Mouse (Mus musculus): ENCODE measurements around the gene H2al2a. TPM values are rescaled to one million over a fixed set of nuclear protein-coding genes. Genes with fewer than 3 reads are reported as not detected.

H2al2a gene
- polyA plus RNA-seq (2015; fragmentation: Nextera tagmentation; extraction: Ambion mirVana) = not detected in 2 replicates

GRCm38 (mm10) chr2:17996858-17997257 lies at the start of gene H2al2a:
TSS of gene H2al2a (minus strand) at chr2:17996958.
- no peaks in the 10 kb centered on the region for H3K27me3 ChIP-seq
- H3K4me3 ChIP-seq = no peak within 1 kb of the TSS
- no peak within 1 kb of the TSS for H3K9ac ChIP-seq
- H3K27ac ChIP-seq = no peak within 1 kb of the TSS
- H3K4me1 ChIP-seq = no peaks in the 10 kb centered on the region
- H3K36me3 ChIP-seq = no peaks in the 10 kb centered on the region
- no peaks in the 10 kb centered on the region for H3K9me3 ChIP-seq
- ATAC-seq (ENCODE audit: borderline replicate concordance, extremely low read depth, low FRiP score, low TSS enrichment) = no peak
- H3K4me2 ChIP-seq = no peak within 1 kb of the TSS

- Histone ChIP-seq H3K36me3 (no peaks in the 10 kb centered on the region), H3K9ac (peak overlapping the region; percentile 98), H3K27ac (peak overlapping the region; percentile 97), H3K4me1 (peaks cover 47% of the 10 kb centered on the region), H3K4me3 (peak overlapping the region; percentile 76), H3K9me3 (no peaks in the 10 kb centered on the region), H3K4me2 (peak overlapping the region; percentile 67), H3K27me3 (no peaks in the 10 kb centered on the region)
- WGBS = under 1% methylated on average over 4 of the region's 4 CpGs
- no peak for ATAC-seq (ENCODE audit: borderline replicate concordance, extremely low read depth, low FRiP score, low TSS enrichment)
Observed at GRCm38 (mm10) chr2:18046186-18046585, 49.4 kb upstream of the H2al2a start.

GRCm38 (mm10) chr2:18045781-18046181 lies 49.0 kb upstream of the H2al2a start:
- 11% methylated on average over 6 of the region's 6 CpGs for WGBS
- peaks cover 51% of the 10 kb centered on the region for H3K4me1 ChIP-seq
- H3K27ac ChIP-seq = peak overlapping the region; percentile 97

GRCm38 (mm10) chr2:18045143-18045780 lies 48.5 kb upstream of the H2al2a start:
- H3K4me2 ChIP-seq = peak overlapping the region; percentile 67
- 8% methylated on average over 7 of the region's 7 CpGs for WGBS
- peak overlapping the region; percentile 98 for H3K9ac ChIP-seq
- H3K27ac ChIP-seq = peak overlapping the region; percentile 97
- H3K9me3 ChIP-seq = no peaks in the 10 kb centered on the region
- ATAC-seq (ENCODE audit: borderline replicate concordance, extremely low read depth, low FRiP score, low TSS enrichment) = no peak
- no peaks in the 10 kb centered on the region for H3K36me3 ChIP-seq
- peak overlapping the region; percentile 76 for H3K4me3 ChIP-seq
- no peaks in the 10 kb centered on the region for H3K27me3 ChIP-seq
- peaks cover 53% of the 10 kb centered on the region for H3K4me1 ChIP-seq

More at GRCm38 (mm10) chr2:18045781-18046181, 49.0 kb upstream of the H2al2a start:
- peak overlapping the region; percentile 98 for H3K9ac ChIP-seq
- H3K27me3 ChIP-seq = no peaks in the 10 kb centered on the region
- no peak for ATAC-seq (ENCODE audit: borderline replicate concordance, extremely low read depth, low FRiP score, low TSS enrichment)
- no peaks in the 10 kb centered on the region for H3K36me3 ChIP-seq
- H3K4me2 ChIP-seq = peak overlapping the region; percentile 67
- peak overlapping the region; percentile 76 for H3K4me3 ChIP-seq
- H3K9me3 ChIP-seq = no peaks in the 10 kb centered on the region

- H3K4me3 ChIP-seq = peak overlapping the region; percentile 7; the same call in 1 of the 2 replicates
- WGBS = 19% methylated on average over 14 of the region's 14 CpGs
Observed at GRCm38 (mm10) chr2:18041199-18041885, 44.6 kb upstream of the H2al2a start.

GRCm38 (mm10) chr2:18040347-18041160 lies 43.8 kb upstream of the H2al2a start:
- Histone ChIP-seq H3K9me3 (no peaks in the 10 kb centered on the region), H3K27ac (peak overlapping the region; percentile 34; the same call in 1 of the 2 replicates), H3K27me3 (no peaks in the 10 kb centered on the region), H3K4me2 (peak overlapping the region; percentile 53), H3K9ac (no peak overlapping the region), H3K36me3 (no peaks in the 10 kb centered on the region), H3K4me1 (peaks cover 57% of the 10 kb centered on the region), H3K4me3 (no peak overlapping the region)
- WGBS = 45% methylated on average over 27 of the region's 27 CpGs
- no peak for ATAC-seq (ENCODE audit: borderline replicate concordance, extremely low read depth, low FRiP score, low TSS enrichment)

More at GRCm38 (mm10) chr2:18041199-18041885, 44.6 kb upstream of the H2al2a start:
- peak overlapping the region; percentile 34; the same call in 1 of the 2 replicates for H3K27ac ChIP-seq
- no peaks in the 10 kb centered on the region for H3K27me3 ChIP-seq
- ATAC-seq (ENCODE audit: borderline replicate concordance, extremely low read depth, low FRiP score, low TSS enrichment) = peak; percentile 74; the same call in 1 of the 2 replicates
- no peaks in the 10 kb centered on the region for H3K9me3 ChIP-seq
- no peaks in the 10 kb centered on the region for H3K36me3 ChIP-seq
- peak overlapping the region; percentile 38 for H3K4me2 ChIP-seq
- H3K4me1 ChIP-seq = peaks cover 57% of the 10 kb centered on the region
- H3K9ac ChIP-seq = peak overlapping the region; percentile 35; the same call in 1 of the 2 replicates

GRCm38 (mm10) chr2:18039566-18040290 lies 43.0 kb upstream of the H2al2a start:
- WGBS = 12% methylated on average over 46 of the region's 46 CpGs
- Histone ChIP-seq H3K4me3 (peak overlapping the region; percentile 12), H3K4me1 (peaks cover 56% of the 10 kb centered on the region), H3K27ac (peak overlapping the region; percentile 61), H3K9ac (peak overlapping the region; percentile 50), H3K9me3 (no peaks in the 10 kb centered on the region), H3K4me2 (peak overlapping the region; percentile 53), H3K36me3 (no peaks in the 10 kb centered on the region), H3K27me3 (no peaks in the 10 kb centered on the region)
- peak; percentile 72 for ATAC-seq (ENCODE audit: borderline replicate concordance, extremely low read depth, low FRiP score, low TSS enrichment)

- H3K9me3 ChIP-seq = no peaks in the 10 kb centered on the region
- H3K36me3 ChIP-seq = no peaks in the 10 kb centered on the region
- no peak overlapping the region for H3K4me3 ChIP-seq
- H3K4me1 ChIP-seq = peaks cover 48% of the 10 kb centered on the region
- no peak overlapping the region for H3K27ac ChIP-seq
- ATAC-seq (ENCODE audit: borderline replicate concordance, extremely low read depth, low FRiP score, low TSS enrichment) = no peak
- no peaks in the 10 kb centered on the region for H3K27me3 ChIP-seq
- no peak overlapping the region for H3K9ac ChIP-seq
- H3K4me2 ChIP-seq = no peak overlapping the region
- 71% methylated on average over 10 of the region's 10 CpGs for WGBS
Observed at GRCm38 (mm10) chr2:18038895-18039371, 42.2 kb upstream of the H2al2a start.

- Histone ChIP-seq H3K27me3 (no peaks in the 10 kb centered on the region), H3K4me2 (no peak overlapping the region), H3K9ac (no peak overlapping the region), H3K4me1 (peaks cover 44% of the 10 kb centered on the region), H3K27ac (no peak overlapping the region), H3K9me3 (no peaks in the 10 kb centered on the region), H3K36me3 (no peaks in the 10 kb centered on the region), H3K4me3 (no peak overlapping the region)
- no peak for ATAC-seq (ENCODE audit: borderline replicate concordance, extremely low read depth, low FRiP score, low TSS enrichment)
- WGBS = 68% methylated on average over 3 of the region's 3 CpGs
Observed at GRCm38 (mm10) chr2:18038141-18038752, 41.5 kb upstream of the H2al2a start.

GRCm38 (mm10) chr2:18037491-18037890 lies 40.7 kb upstream of the H2al2a start, which contains the start of gene A930004D18Rik:
TSS of gene A930004D18Rik (minus strand) at chr2:18037737.
- Histone ChIP-seq H3K27me3 (no peaks in the 10 kb centered on the region), H3K36me3 (no peaks in the 10 kb centered on the region), H3K4me1 (peaks cover 37% of the 10 kb centered on the region), H3K4me3 (no peak within 1 kb of the TSS), H3K9ac (no peak within 1 kb of the TSS), H3K27ac (no peak within 1 kb of the TSS), H3K9me3 (no peaks in the 10 kb centered on the region), H3K4me2 (no peak within 1 kb of the TSS)
- no peak for ATAC-seq (ENCODE audit: borderline replicate concordance, extremely low read depth, low FRiP score, low TSS enrichment)
- WGBS = 69% methylated on average over 2 of the region's 2 CpGs

Measured in lung, embryonic 15.5 days (tissue).